Mouse (Mus musculus): Measurements from ENCODE around the gene Nos1ap.

DNA sequence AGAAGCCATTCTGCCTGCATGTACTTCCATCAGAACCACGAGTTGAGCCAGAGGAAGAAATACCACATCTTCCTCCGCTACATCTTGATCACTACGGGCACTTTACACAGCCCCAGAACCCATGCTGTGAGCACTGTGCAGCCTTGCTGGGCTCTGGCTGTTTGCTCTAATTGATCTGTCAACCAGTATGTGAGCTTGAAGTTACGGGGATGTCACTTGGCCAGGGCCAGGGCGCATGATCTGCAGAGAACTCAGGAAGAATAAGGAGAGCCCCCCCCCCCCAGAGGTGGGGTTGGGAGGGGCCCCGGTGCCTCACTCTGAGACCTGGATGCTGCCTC, 13.0 kb downstream of the Nos1ap start:
- TF ChIP-seq CTCF (IDR thresholded peaks at IDR 0.05; ENCODE audit: extremely low read depth, insufficient read length, insufficient replicate concordance, low read depth, low read length) (no peak), POLR2A (IDR thresholded peaks at IDR 0.05; ENCODE audit: low read depth, low read length) (no peak)
